ENCODE assay signal across 8 mouse cellular contexts in the genomic region with DNA sequence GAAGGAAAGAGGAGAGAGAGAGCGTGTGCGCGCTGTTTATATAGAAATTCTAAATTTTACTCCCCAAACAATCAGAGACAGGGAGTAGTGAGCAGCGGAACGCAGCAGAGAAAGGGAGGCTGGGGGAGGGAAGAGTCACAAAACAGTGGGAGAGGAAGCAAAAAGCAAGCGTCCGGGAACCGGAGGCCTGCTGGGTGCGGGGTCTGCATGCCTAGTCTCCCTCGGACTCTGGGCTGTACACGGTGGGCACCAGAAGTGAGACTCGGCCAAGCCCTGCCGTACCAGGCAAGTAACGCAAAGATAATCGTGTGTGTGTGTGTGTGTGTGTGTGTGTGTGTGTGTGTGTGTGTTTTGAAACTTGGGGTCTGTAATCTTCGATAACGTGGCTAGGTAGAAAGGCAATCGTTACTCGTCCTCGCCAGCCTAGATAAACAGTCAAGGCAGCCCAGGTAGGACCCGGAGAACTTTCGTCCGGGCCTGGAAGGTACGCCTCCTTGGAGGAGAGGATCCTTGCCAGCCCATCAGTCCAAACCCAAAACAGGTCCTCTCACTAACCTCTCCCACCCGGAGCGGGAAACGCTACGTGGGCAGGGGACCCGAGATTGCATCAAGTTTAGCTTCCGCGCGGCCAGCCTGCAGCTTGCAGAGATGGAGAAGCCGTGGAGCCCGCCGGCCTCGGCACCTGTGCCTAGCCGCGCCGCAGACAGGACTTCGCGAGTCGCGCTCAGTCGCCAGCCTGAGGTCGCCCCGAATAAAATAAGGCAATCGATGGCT. TPM values are rescaled to one million over a fixed set of nuclear protein-coding genes. Genes with fewer than 3 reads are reported as not detected.
A peak's percentile ranks its signal among the peaks of the same experiment; 100 is the strongest.
DNase-seq lines count a peak whose midpoint lies in the region; ATAC-seq and TF ChIP-seq lines count a peak whose summit lies in the region.

No protein-coding gene starts in this region.

- H3K9me3 ChIP-seq in lung, postnatal 0 days (ENCODE audit: low read length): no peaks in the 10 kb centered on the region
- H3K9me3 ChIP-seq in embryonic facial prominence, embryonic 12.5 days: no peaks in the 10 kb centered on the region
- H3K9me3 ChIP-seq in hindbrain, embryonic 14.5 days (ENCODE audit: control insufficient read depth, low read length): no peaks in the 10 kb centered on the region
- H3K9me3 ChIP-seq in limb, embryonic 15.5 days: no peaks in the 10 kb centered on the region

- no peak overlapping the region for H3K9ac ChIP-seq in lung, postnatal 0 days (replicated peaks; ENCODE audit: low read depth)
- peak overlapping the region; percentile 73 for H3K9ac ChIP-seq in embryonic facial prominence, embryonic 12.5 days
- H3K9ac ChIP-seq in hindbrain, embryonic 14.5 days: peak overlapping the region; percentile 96
- H3K9ac ChIP-seq in limb, embryonic 15.5 days: 0 out of 2 replicates have a peak overlapping the region, but pooled peaks have one; percentile 17

- peak overlapping the region; percentile 66 for H3K4me3 ChIP-seq in lung, postnatal 0 days (ENCODE audit: low read depth, low read length)
- H3K4me3 ChIP-seq in embryonic facial prominence, embryonic 12.5 days: peak overlapping the region; percentile 87
- H3K4me3 ChIP-seq in hindbrain, embryonic 14.5 days (replicated peaks; ENCODE audit: low read length): peak overlapping the region; percentile 99
- H3K4me3 ChIP-seq in limb, embryonic 15.5 days: peak overlapping the region; percentile 47

- no peak for DNase-seq in lung, postnatal 0 days (ENCODE audit: low spot score)
- no peak for DNase-seq in lung, postnatal 36 days
- peak; percentile 62 to 68 for DNase-seq in adrenal gland, postnatal 36 days
- DNase-seq in hindbrain, embryonic 14.5 days (ENCODE audit: low spot score): peak; percentile 36
- peak; percentile 74 for DNase-seq in right cerebral cortex, postnatal 25 days
- no peak for DNase-seq in B cell, adult 2 months

- no peak overlapping the region for H3K27ac ChIP-seq in lung, postnatal 0 days (ENCODE audit: low read length)
- peak overlapping the region; percentile 94 for H3K27ac ChIP-seq in embryonic facial prominence, embryonic 12.5 days
- peak overlapping the region; percentile 100 for H3K27ac ChIP-seq in hindbrain, embryonic 14.5 days
- H3K27ac ChIP-seq in limb, embryonic 15.5 days: peak overlapping the region; percentile 11; the same call in 1 of the 2 replicates

- H3K4me1 ChIP-seq in lung, postnatal 0 days (ENCODE audit: insufficient read depth, low read depth, low read length): no peaks in the 10 kb centered on the region
- peaks cover 3% of the 10 kb centered on the region; the same call in 1 of the 2 replicates for H3K4me1 ChIP-seq in embryonic facial prominence, embryonic 12.5 days
- peaks cover 28% of the 10 kb centered on the region for H3K4me1 ChIP-seq in hindbrain, embryonic 14.5 days (replicated peaks; ENCODE audit: control insufficient read depth, insufficient read depth, low read length)
- H3K4me1 ChIP-seq in limb, embryonic 15.5 days: peaks cover 38% of the 10 kb centered on the region

- H3K36me3 ChIP-seq in lung, postnatal 0 days (ENCODE audit: insufficient read depth, low read length): no peaks in the 10 kb centered on the region
- H3K36me3 ChIP-seq in embryonic facial prominence, embryonic 12.5 days: no peaks in the 10 kb centered on the region
- no peaks in the 10 kb centered on the region for H3K36me3 ChIP-seq in hindbrain, embryonic 14.5 days (replicated peaks; ENCODE audit: control insufficient read depth, insufficient read depth)
- no peaks in the 10 kb centered on the region for H3K36me3 ChIP-seq in limb, embryonic 15.5 days

- TF ChIP-seq EP300 in lung, postnatal 0 days (IDR thresholded peaks at IDR 0.05): no peak

- peak overlapping the region; percentile 85 for H3K4me2 ChIP-seq in lung, postnatal 0 days (replicated peaks; ENCODE audit: low read depth, low read length)
- H3K4me2 ChIP-seq in embryonic facial prominence, embryonic 12.5 days (replicated peaks): peak overlapping the region; percentile 80
- H3K4me2 ChIP-seq in hindbrain, embryonic 14.5 days (replicated peaks): peak overlapping the region; percentile 90
- peak overlapping the region; percentile 88 for H3K4me2 ChIP-seq in limb, embryonic 15.5 days

- ATAC-seq in lung, postnatal 0 days: no peak
- ATAC-seq in embryonic facial prominence, embryonic 12.5 days (ENCODE audit: insufficient number of reproducible peaks, insufficient read depth, low FRiP score, low TSS enrichment): no peak
- ATAC-seq in hindbrain, embryonic 14.5 days (ENCODE audit: low FRiP score): peak; percentile 1; the same call in 1 of the 2 replicates
- no peak for ATAC-seq in limb, embryonic 15.5 days (ENCODE audit: insufficient number of reproducible peaks, low FRiP score, low TSS enrichment, low read depth)

- 0 out of 2 replicates have a peak, but pooled peaks cover 12% of the 10 kb centered on the region for H3K27me3 ChIP-seq in lung, postnatal 0 days (replicated peaks; ENCODE audit: insufficient read depth, low read length)
- no peaks in the 10 kb centered on the region for H3K27me3 ChIP-seq in embryonic facial prominence, embryonic 12.5 days
- no peaks in the 10 kb centered on the region for H3K27me3 ChIP-seq in hindbrain, embryonic 14.5 days (ENCODE audit: control insufficient read depth, insufficient read depth, low read length)
- peaks cover 78% of the 10 kb centered on the region for H3K27me3 ChIP-seq in limb, embryonic 15.5 days

- TF ChIP-seq CTCF in lung, postnatal 0 days (IDR thresholded peaks at IDR 0.05): no peak

- WGBS in lung, postnatal 0 days: under 1% methylated on average over 47 of the region's 47 CpGs
- under 1% methylated on average over 47 of the region's 47 CpGs for WGBS in embryonic facial prominence, embryonic 12.5 days
- WGBS in hindbrain, embryonic 14.5 days: 0% methylated on average over 47 of the region's 47 CpGs
- under 1% methylated on average over 47 of the region's 47 CpGs for WGBS in limb, embryonic 15.5 days

RNA-seq across cellular contexts. Expression of gene Nr2f1, which starts 3.2 kb away (rescaled TPM):
- 3.6 and 4.0 TPM in 2 replicates for polyA plus RNA-seq in lung, postnatal 0 days (2015; fragmentation: Nextera tagmentation; extraction: Ambion mirVana)
- total RNA-seq in adrenal gland, postnatal 36 days (2021): 10 to 100 TPM; 17.8 to 33.0 TPM
- polyA plus RNA-seq in embryonic facial prominence, embryonic 12.5 days (2016; fragmentation: Nextera tagmentation; extraction: Ambion mirVana): 46.5 and 49.0 TPM in 2 replicates
- 64.3 and 70.7 TPM in 2 replicates for polyA plus RNA-seq in hindbrain, embryonic 14.5 days (2014; fragmentation: Nextera tagmentation; extraction: Ambion mirVana)
- polyA plus RNA-seq in limb, embryonic 15.5 days (2015; fragmentation: Nextera tagmentation; extraction: Ambion mirVana): 1.3 and 1.9 TPM in 2 replicates

Comparison
In these comparisons a context has a peak if more than half of its experiments do, and no peak if none do; other contexts are left out.
1. DNase-seq: peak in adrenal gland, postnatal 36 days (2 of 2), hindbrain, embryonic 14.5 days (single experiment) and right cerebral cortex, postnatal 25 days (single experiment); none in lung, postnatal 0 days (single experiment), lung, postnatal 36 days (single experiment) and B cell, adult 2 months (0 of 2).
2. H3K4me3 ChIP-seq: peak in every context shown above with its lines; median percentile 99 in hindbrain, embryonic 14.5 days; 87 in embryonic facial prominence, embryonic 12.5 days; 66 in lung, postnatal 0 days; 47 in limb, embryonic 15.5 days.
3. Peak in every context shown above with its lines, with median percentiles within 50 percentile points of each other: H3K4me2 ChIP-seq.